Mouse (Mus musculus): Measurements from ENCODE around the gene Spata48.
A peak's percentile ranks its signal among the peaks of the same experiment; 100 is the strongest.

Spata48 gene

DNA sequence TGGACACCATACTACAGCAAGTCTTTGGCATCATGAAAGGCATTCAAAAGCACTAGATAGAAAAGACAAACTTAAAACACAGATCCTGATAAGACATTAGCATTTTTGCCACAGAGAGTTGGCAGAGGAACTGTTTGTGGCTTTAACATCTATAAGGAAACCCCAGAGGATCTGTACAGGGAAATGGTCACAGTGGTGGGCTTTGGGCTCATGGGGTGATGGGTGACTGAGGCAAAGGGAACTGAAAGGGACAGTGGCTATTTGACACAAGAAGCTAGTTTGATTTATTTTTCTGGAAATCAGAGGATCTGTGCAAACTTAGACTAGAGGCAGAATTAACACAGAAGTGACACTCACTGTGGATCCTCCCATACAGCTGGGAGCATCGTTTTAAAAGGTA is 74.4 kb downstream of the Spata48 start:
- DNase-seq (ENCODE audit: low spot score): no peak

DNA sequence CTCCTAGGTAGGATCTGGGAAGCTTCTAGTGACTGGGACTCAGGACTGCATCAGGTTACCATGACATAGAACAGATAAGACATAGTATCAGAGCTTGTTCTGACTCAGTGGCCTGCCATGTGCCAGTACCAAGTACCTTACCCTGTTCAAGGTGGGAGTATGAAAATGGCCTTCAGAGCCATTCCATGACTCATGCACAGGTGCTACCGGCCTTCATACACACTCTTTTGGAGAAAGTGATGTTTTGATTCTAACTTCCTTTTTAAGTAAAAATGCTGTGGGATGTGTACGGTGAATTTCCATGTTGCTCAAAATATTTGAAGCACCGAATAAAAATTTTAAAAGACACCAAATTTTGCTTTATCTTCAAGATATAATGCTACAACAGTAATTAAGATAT is 84.1 kb downstream of the Spata48 start:
- DNase-seq (ENCODE audit: low spot score): no peak

DNA sequence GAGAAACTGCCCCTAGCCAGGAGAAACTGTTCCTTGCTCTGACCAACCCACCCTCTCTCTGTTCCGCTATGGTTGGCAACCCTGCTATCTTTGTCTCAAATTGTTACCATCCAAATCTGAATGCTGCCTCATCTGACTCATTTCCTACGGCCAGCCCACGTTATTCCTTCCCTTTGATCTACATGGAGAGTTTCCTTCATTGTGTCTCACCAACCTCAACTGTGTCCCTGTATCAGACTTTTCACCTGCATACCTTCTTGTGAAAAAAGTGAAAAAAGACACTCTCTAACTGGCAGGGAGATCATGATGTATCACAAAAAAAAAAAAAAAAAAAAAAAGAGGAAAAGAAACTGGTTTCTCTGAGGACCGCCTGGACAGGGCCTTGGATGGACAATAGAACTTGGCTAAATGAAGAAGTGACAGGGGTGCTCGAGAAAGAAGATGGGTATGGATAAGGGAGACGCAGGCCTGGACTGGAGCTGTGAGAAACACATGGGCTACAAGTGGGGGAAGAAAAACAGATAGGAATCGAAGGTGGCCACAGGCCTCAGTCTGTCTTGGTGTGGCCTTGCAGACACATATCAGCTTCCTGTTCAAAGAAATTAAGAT is 85.1 kb downstream of the Spata48 start:
- no peak for DNase-seq (ENCODE audit: low spot score)

DNA sequence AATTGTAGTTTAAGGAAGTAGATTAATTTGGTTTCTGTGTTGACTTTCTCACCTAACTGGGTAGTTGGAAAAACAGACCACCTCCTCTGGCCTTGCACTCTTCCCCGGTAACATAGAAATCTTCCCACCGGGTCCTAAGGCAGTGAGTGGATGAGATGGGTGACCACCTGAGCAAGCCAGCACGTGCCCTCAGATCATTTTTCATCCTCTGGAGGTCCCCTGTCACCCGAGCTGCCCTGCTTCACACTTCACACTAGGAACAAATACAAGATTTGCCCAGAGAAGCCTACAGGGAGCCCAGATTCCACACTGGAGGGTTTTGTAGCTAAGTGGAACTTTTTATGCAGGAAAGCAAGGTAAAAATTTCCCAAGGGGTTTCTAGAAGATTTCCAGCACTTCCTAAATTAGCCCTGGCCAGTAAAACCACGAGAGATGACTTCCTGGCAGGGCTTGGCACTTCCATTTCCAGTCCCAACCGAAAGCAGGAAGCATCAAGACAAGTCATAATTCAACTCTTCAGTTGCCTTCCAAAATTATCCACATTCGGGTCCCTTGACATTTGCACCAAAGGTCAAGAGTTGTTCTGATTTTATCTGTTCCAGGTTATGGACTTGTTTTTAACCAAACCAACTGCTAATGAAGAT is 85.8 kb downstream of the Spata48 start:
- no peak for DNase-seq (ENCODE audit: low spot score)

DNA sequence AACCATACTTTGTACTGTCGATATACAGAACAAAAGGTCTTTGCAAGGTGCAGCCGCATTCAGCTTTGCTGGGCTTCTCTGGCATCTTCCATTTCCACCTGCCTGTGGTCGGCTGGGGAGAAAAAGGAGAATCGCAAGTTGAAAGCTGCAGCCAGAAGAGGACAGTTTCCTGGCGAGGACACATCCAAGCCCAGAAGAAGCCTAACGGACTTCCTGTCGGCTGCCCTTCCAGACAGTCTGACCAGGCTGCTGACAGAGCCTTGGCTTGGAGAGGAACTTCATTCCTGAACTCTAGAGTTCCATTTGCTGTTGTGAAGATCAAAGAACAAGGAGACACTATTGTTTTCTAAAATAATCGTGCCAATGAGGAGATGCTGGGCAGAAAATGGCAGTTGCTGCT is 93.7 kb downstream of the Spata48 start:
- no peak for DNase-seq (ENCODE audit: low spot score)

DNA sequence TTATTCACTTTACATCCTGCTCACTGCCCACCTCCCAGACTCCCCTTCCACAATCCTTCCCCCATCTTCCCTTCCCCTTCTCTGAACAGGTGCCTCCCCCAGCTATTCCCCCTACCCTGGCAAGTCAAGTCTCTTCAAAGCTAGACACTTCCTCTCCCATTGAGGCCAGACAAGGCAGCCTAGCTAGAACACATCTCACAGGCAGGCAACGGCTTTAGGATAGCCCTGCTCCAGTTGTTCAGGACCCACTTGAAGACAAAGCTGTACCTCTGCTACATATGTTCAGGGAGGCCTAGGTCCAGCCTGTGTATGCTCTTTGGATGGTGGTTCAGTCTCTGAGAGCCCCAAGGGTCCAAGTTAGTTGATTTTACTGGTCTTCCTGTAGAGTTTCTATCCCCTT is 94.3 kb downstream of the Spata48 start:
- DNase-seq (ENCODE audit: low spot score): no peak

DNA sequence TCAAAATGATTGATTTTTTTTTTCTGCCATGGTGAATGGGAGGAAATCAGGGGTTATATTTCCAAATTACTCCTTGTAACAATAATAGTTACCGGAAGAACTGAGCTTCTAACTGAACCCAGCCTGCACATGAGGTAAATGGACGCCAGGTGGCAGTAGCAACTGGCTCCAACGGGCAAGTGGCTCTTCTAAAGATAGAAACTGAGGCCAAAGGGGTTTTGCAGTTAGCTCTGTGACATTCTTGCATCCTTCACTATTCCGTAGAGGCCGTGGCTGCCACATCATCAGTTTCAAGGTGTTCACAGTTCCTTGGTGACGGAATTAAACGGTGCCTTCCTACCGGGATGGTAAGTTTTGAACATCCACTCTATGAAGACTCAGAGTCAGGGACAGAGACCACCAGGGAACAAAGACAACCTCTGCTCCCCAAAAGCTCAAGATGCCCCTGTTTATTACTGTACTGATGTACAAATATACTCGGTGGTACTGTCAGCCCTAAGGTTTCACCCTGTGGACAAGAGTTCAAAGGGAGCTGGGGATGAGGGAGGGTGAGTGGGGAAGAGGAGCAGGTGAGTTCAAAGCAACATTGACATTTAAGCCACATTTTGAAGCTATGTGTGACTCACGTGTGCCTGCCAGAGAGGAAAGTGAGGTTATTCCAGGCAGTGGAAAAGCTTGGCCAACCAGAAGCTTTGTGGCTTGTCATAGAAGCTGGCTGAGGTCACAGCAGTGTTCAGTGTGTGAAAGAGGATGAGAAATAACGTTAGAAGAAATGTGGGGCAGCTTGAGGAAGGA is 95.5 kb downstream of the Spata48 start:
- peak; percentile 21 for DNase-seq (ENCODE audit: low spot score)

DNA sequence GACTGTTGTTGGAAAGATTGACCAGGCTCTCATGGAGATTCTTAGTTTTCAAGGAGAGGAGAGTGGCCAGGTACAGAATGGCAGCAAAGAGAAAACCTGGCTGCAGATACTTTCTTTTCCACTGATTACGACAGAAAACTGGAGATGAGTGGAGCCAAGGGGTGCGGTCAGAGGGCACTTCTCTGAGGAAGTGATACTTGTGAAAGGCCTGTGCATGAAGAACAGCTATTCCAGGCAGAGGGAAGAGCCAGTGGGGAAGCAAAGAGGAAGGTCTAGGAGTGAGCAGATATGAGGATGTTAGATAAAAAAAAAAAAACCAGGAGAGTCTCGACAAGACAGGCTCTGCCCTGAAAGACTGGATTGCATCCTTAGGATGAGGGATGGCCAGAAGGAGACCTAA is 96.8 kb downstream of the Spata48 start:
- no peak for DNase-seq (ENCODE audit: low spot score)

DNA sequence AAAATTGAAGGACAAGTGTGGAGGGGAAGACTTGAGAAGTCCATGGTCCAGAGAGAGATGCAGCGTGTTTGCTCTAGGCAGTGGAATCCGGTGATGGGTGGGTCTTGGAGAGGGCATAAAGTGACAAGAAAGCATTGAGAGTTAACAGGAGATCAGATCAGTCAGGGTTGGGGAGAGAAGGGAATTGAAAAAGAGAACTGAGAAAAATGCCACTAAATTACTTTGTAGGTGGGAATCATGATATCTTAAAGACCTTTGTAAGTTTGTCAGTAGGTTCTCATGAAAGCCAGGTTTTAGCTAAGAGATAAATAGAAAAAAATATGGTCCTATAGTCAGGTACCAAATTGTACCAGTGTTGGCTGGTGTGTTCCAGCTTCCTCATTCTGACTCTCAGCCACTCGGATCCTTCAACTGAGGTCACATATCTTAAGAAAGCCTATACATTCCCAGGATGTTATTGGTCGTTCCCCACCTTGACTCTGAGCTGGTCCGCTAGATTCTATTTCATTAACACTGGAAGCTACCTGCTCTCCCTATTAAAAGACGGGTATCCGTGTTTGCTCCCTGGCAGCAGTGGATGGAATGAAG is 97.3 kb downstream of the Spata48 start:
- no peak for DNase-seq (ENCODE audit: low spot score)

DNA sequence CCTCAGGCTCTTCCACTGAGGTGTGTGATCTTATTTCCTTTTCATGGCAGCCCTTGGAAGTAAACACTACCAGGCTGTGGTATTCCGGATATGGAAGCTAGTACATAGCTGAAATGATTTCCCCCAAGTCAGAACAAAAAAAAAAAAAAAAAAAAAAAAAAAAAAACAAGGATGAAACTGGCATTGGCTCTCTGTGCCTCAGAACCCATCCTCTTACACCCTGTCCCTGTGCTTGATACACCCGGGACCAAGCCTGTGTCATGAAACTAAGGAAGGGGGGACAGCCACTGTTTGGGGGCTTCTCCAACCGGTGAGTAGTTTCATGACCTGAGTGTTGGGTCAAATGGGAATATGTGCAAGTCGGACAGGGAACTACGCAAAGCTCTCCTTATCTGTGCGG is 99.2 kb downstream of the Spata48 start:
- DNase-seq (ENCODE audit: low spot score): no peak

DNA sequence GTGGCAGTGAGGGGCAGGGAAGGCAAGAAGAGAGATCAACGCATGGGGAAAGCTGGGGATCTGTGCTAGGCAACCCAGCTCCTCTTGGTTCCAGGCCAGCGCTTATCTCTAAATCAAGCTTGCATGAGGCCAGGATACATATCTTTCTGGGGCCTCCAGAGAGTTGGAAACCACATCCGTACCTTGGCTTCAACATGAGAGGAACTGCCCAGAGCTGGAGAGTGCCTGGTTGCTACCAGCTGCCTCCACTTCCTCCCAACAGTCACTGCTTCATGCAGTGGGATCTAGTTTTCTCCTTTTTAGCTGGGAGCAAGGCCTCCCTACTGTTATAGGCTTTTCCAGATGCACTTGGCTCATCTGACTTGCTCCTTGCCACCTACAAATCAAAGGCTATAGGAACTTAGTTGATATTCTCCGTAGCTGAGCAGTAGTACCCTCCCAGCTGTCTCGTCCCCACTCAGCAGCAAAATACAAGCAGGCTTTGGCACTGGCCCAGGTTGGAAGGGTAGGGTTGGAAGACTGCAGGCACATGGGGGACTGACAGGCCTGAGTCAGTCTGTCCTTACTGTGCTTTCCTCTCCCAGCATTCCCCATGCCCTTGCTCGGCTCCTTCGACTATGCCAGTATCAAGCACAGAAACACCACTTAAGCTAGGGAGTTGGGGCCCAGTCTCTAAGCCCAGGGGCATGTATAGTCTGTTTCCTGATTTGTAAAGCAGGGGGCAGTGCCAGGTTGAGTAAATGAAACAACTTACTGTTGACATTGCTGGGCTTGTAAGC is 102.6 kb downstream of the Spata48 start:
- DNase-seq (ENCODE audit: low spot score): no peak
